Mouse (Mus musculus) thymus, adult 18-20 months (tissue): ENCODE data around the gene P2rx1.

Source experiments
- DNase-seq, 2 experiments: peaks; one replicate each; pipeline ENCODE4 v3.0.0; 2022; ENCODE audit warnings: mixed read lengths in 2 of 2

The P2rx1 gene

GRCm38 (mm10) chr11:73023827-73024226, 24.9 kb downstream of the P2rx1 start:
- DNase-seq: no peak

GRCm38 (mm10) chr11:73024236-73024904, 25.5 kb downstream of the P2rx1 start:
- DNase-seq: no peak

- DNase-seq: no peak
These were observed 28.1 kb downstream of the P2rx1 start for GRCm38 (mm10) chr11:73026961-73027360.

- peak; percentile 51 to 64 for DNase-seq
These were observed 32.1 kb downstream of the P2rx1 start for GRCm38 (mm10) chr11:73030821-73031498.

- DNase-seq: no peak
These were observed 32.6 kb downstream of the P2rx1 start for GRCm38 (mm10) chr11:73031536-73031935.

GRCm38 (mm10) chr11:73036077-73036476, 37.2 kb downstream of the P2rx1 start:
- no peak for DNase-seq

GRCm38 (mm10) chr11:73036889-73037288, 38.0 kb downstream of the P2rx1 start:
- no peak for DNase-seq

GRCm38 (mm10) chr11:73037691-73038090, 38.8 kb downstream of the P2rx1 start:
- no peak for DNase-seq

GRCm38 (mm10) chr11:73039102-73039799, 40.3 kb downstream of the P2rx1 start:
- no peak for DNase-seq

- no peak for DNase-seq
These were observed 45.4 kb downstream of the P2rx1 start for GRCm38 (mm10) chr11:73044229-73044755.

GRCm38 (mm10) chr11:73044789-73045188, 45.9 kb downstream of the P2rx1 start:
- DNase-seq: no peak

- DNase-seq: peak; percentile 91 to 94
These were observed 48.7 kb downstream of the P2rx1 start, which contains the start of gene Ncbp3 for GRCm38 (mm10) chr11:73047542-73047996. Gene Ncbp3, plus strand, starts transcription at chr11:73047783.

GRCm38 (mm10) chr11:73048030-73048876, 49.4 kb downstream of the P2rx1 start:
- DNase-seq: peak; percentile 61 to 71

GRCm38 (mm10) chr11:73049335-73049734, 50.4 kb downstream of the P2rx1 start:
- DNase-seq: no peak

- no peak for DNase-seq
These were observed 53.9 kb downstream of the P2rx1 start for GRCm38 (mm10) chr11:73052795-73053194.

GRCm38 (mm10) chr11:73057701-73058100, 58.8 kb downstream of the P2rx1 start:
- DNase-seq: no peak

- DNase-seq: no peak
These were observed 60.7 kb downstream of the P2rx1 start for GRCm38 (mm10) chr11:73059630-73060029.

GRCm38 (mm10) chr11:73061413-73061812, 62.5 kb downstream of the P2rx1 start:
- no peak for DNase-seq
